Mouse (Mus musculus) G1E (cell line): ENCODE measurements around the gene Pxn. TPM values are rescaled to one million over a fixed set of nuclear protein-coding genes. Genes with fewer than 3 reads are reported as not detected.

ENCODE experiments used
- ATAC-seq: 2 replicates; pipeline ENCODE4 v1.8.0; 2016; ENCODE audit warnings: mild to moderate bottlenecking; ENCODE audit not compliant: insufficient number of reproducible peaks, poor library complexity, low FRiP score, severe bottlenecking; ENCODE audit errors: extremely low read depth
- DNase-seq: peaks from one replicate; pipeline ENCODE4 v3.0.0; 2012; ENCODE audit warnings: low spot score
- H3K27me3 ChIP-seq: 2 replicates; pipeline ENCODE4 v1.6.1; 2012; ENCODE audit warnings: mild to moderate bottlenecking, low read length, inconsistent platforms; ENCODE audit not compliant: insufficient read depth
- H3K36me3 ChIP-seq: replicated peaks from 2 replicates; pipeline ENCODE3; 2012; ENCODE audit warnings: mild to moderate bottlenecking, inconsistent platforms
- H3K4me1 ChIP-seq: 2 replicates; pipeline ENCODE4 v1.6.1; 2012; ENCODE audit warnings: low read depth, low read length, inconsistent platforms, mixed read lengths; ENCODE audit not compliant: insufficient read depth
- H3K4me3 ChIP-seq: 2 replicates; pipeline ENCODE4 v1.5.1; 2012; ENCODE audit warnings: low read depth, mild to moderate bottlenecking, inconsistent platforms, low read length, moderate library complexity, mixed read lengths
- H3K9me3 ChIP-seq: replicated peaks from 2 replicates; pipeline ENCODE4 v1.6.1; 2012; ENCODE audit warnings: inconsistent platforms
- CTCF ChIP-seq: IDR thresholded peaks from 2 replicates; pipeline ENCODE4 v1.5.1; 2012; ENCODE audit warnings: low read depth, low read length, inconsistent platforms, mixed read lengths
- GATA1 ChIP-seq: IDR thresholded peaks from 2 replicates; pipeline ENCODE4 v1.6.1; 2012; ENCODE audit warnings: borderline replicate concordance, low read length, inconsistent platforms, mixed read lengths
- GATA2 ChIP-seq: IDR thresholded peaks from 2 replicates; pipeline ENCODE4 v1.6.1; 2012; ENCODE audit warnings: low read depth, low read length, inconsistent platforms, borderline replicate concordance
- POLR2AphosphoS5 ChIP-seq: IDR thresholded peaks from 2 replicates; pipeline ENCODE4 v1.6.1; 2012; ENCODE audit warnings: low read depth, low read length, inconsistent platforms; ENCODE audit not compliant: insufficient replicate concordance
- TAL1 ChIP-seq: conservative IDR thresholded peaks from 2 replicates; pipeline ENCODE4 v1.6.1; 2012; ENCODE audit warnings: low read depth, low read length, inconsistent platforms, mixed read lengths
- polyA plus RNA-seq: library from polyadenylated mRNA; stranded (reverse); fragments of >175 nt; gene quantifications from 2 replicates; pipeline ENCODE4 v1.2.3, GENCODE M21; 2012
- total RNA-seq, 2 experiments: library from RNA; stranded (forward) in 1 of 2; stranded (reverse) in 1 of 2; fragments of 200-1000 nt in 1 of 2; fragments of >200 nt in 1 of 2; fragmentation: Nextera tagmentation in 1 of 2; gene quantifications; 2 replicates each; pipeline ENCODE4 v1.2.3; 2014 to 2017

Gene Pxn
- total and polyA plus RNA-seq, 3 experiments, result 14.2 to 62.9 (median 17.8) TPM

- Histone ChIP-seq H3K9me3 (no peaks in the 10 kb centered on the region), H3K36me3 (peaks cover 99% of the 10 kb centered on the region), H3K4me3 (no peak overlapping the region), H3K27me3 (no peaks in the 10 kb centered on the region), H3K4me1 (0 out of 2 replicates have a peak, but pooled peaks cover 7% of the 10 kb centered on the region)
- DNase-seq, result no peak
- TF ChIP-seq TAL1 (no peak), GATA2 (no peak), GATA1 (no peak), CTCF (no peak), POLR2AphosphoS5 (no peak)
- no peak for ATAC-seq
Observed at GRCm38 (mm10) chr5:115580229-115581001, 73.9 kb downstream of the Pxn start.

- Histone ChIP-seq H3K36me3 (peaks cover 99% of the 10 kb centered on the region), H3K4me3 (no peak overlapping the region), H3K4me1 (0 out of 2 replicates have a peak, but pooled peaks cover 7% of the 10 kb centered on the region), H3K9me3 (no peaks in the 10 kb centered on the region), H3K27me3 (no peaks in the 10 kb centered on the region)
- ATAC-seq (no peak), DNase-seq (no peak)
- TF ChIP-seq GATA2, result no peak
- no peak for TF ChIP-seq POLR2AphosphoS5
- TF ChIP-seq TAL1, result no peak
- TF ChIP-seq GATA1, result no peak
- TF ChIP-seq CTCF, result no peak
Observed at GRCm38 (mm10) chr5:115581662-115582061, 75.2 kb downstream of the Pxn start.

- ATAC-seq (no peak), DNase-seq (no peak)
- 0 out of 2 replicates have a peak, but pooled peaks cover 5% of the 10 kb centered on the region for H3K4me1 ChIP-seq
- peaks cover 98% of the 10 kb centered on the region for H3K36me3 ChIP-seq
- TF ChIP-seq GATA1, result no peak
- TF ChIP-seq CTCF, result no peak
- TF ChIP-seq GATA2, result no peak
- no peak for TF ChIP-seq TAL1
- no peak for TF ChIP-seq POLR2AphosphoS5
- no peaks in the 10 kb centered on the region for H3K27me3 ChIP-seq
- H3K4me3 ChIP-seq, result no peak overlapping the region
- no peaks in the 10 kb centered on the region for H3K9me3 ChIP-seq
Observed at GRCm38 (mm10) chr5:115585616-115586015, 79.1 kb downstream of the Pxn start.

- ATAC-seq (no peak), DNase-seq (no peak)
- Histone ChIP-seq H3K27me3 (no peaks in the 10 kb centered on the region; the same call in 1 of the 2 replicates), H3K4me1 (0 out of 2 replicates have a peak, but pooled peaks cover 4% of the 10 kb centered on the region), H3K36me3 (peaks cover 98% of the 10 kb centered on the region), H3K9me3 (no peaks in the 10 kb centered on the region), H3K4me3 (no peak overlapping the region)
- no peak for TF ChIP-seq CTCF
- TF ChIP-seq GATA2, result no peak
Observed at GRCm38 (mm10) chr5:115586166-115586565, 79.7 kb downstream of the Pxn start.

- no peak overlapping the region for H3K4me3 ChIP-seq
- TF ChIP-seq GATA1, result no peak
- no peak for TF ChIP-seq CTCF
- TF ChIP-seq TAL1, result no peak
- TF ChIP-seq POLR2AphosphoS5, result no peak
- TF ChIP-seq GATA2, result no peak
- H3K27me3 ChIP-seq, result no peaks in the 10 kb centered on the region; the same call in 1 of the 2 replicates
- DNase-seq, result no peak
- 0 out of 2 replicates have a peak, but pooled peaks cover 1% of the 10 kb centered on the region for H3K4me1 ChIP-seq
- H3K9me3 ChIP-seq, result no peaks in the 10 kb centered on the region
- ATAC-seq, result no peak
- H3K36me3 ChIP-seq, result peaks cover 98% of the 10 kb centered on the region
Observed at GRCm38 (mm10) chr5:115586780-115587179, 80.3 kb downstream of the Pxn start.

- no peak for ATAC-seq
- no peaks in the 10 kb centered on the region; the same call in 1 of the 2 replicates for H3K27me3 ChIP-seq
Observed at GRCm38 (mm10) chr5:115591028-115591427, 84.6 kb downstream of the Pxn start.

More at GRCm38 (mm10) chr5:115591028-115591427, 84.6 kb downstream of the Pxn start:
- TF ChIP-seq GATA2 (no peak), POLR2AphosphoS5 (no peak), CTCF (no peak), GATA1 (no peak), TAL1 (no peak)
- Histone ChIP-seq H3K4me3 (no peak overlapping the region), H3K36me3 (peaks cover 98% of the 10 kb centered on the region), H3K9me3 (no peaks in the 10 kb centered on the region), H3K4me1 (peaks cover 4% of the 10 kb centered on the region; the same call in 1 of the 2 replicates)
- DNase-seq, result no peak
